Mouse (Mus musculus) midbrain, embryonic 11.5 days (tissue): ENCODE data around the gene Chst12. TPM values are rescaled to one million over a fixed set of nuclear protein-coding genes. Genes with fewer than 3 reads are reported as not detected.
A peak's percentile ranks its signal among the peaks of the same experiment; 100 is the strongest.

Source experiments
- ATAC-seq: fragments of 200-750 bp; cut with Nextera tagmentation; 2 replicates; pipeline ENCODE4 v1.8.0; 2017; ENCODE audit warnings: moderate TSS enrichment, moderate library complexity; ENCODE audit not compliant: low FRiP score
- DNase-seq: peaks from one replicate; pipeline ENCODE4 v3.0.0; 2015; ENCODE audit warnings: low spot score; ENCODE audit errors: missing footprints
- H3K27ac ChIP-seq: fragments of 300-500 bp; sonication (generic); 2 replicates; pipeline ENCODE4 v1.5.1; 2014; ENCODE audit warnings: low read depth, low read length
- H3K27me3 ChIP-seq: fragments of 300-500 bp; sonication (generic); 2 replicates; pipeline ENCODE4 v1.6.1; 2014; ENCODE audit warnings: mild to moderate bottlenecking, low read length, moderate library complexity, mixed read lengths; ENCODE audit not compliant: control insufficient read depth, insufficient read depth
- H3K36me3 ChIP-seq: fragments of 300-500 bp; sonication (generic); 2 replicates; pipeline ENCODE4 v1.6.1; 2014; ENCODE audit warnings: mild to moderate bottlenecking, low read length, moderate library complexity, mixed read lengths; ENCODE audit not compliant: control insufficient read depth, insufficient read depth
- H3K4me1 ChIP-seq: fragments of 300-500 bp; sonication (generic); 2 replicates; pipeline ENCODE4 v1.6.1; 2014; ENCODE audit warnings: low read length; ENCODE audit not compliant: control insufficient read depth, insufficient read depth
- H3K4me2 ChIP-seq: fragments of 300-500 bp; sonication (generic); 2 replicates; pipeline ENCODE4 v1.6.1; 2014; ENCODE audit warnings: mild to moderate bottlenecking, moderate library complexity
- H3K4me3 ChIP-seq: fragments of 300-500 bp; sonication (generic); 2 replicates; pipeline ENCODE4 v1.5.1; 2014; ENCODE audit warnings: low read depth, low read length
- H3K9ac ChIP-seq: fragments of 300-500 bp; sonication (generic); 2 replicates; pipeline ENCODE4 v1.6.1; 2014; ENCODE audit warnings: low read length
- H3K9me3 ChIP-seq: fragments of 300-500 bp; sonication (generic); 2 replicates; pipeline ENCODE4 v1.6.1; 2016; ENCODE audit warnings: low read length; ENCODE audit not compliant: control insufficient read depth
- WGBS: fragments of 180-500 bp; shearing (Covaris S2); extraction: QIAGEN DNeasy Blood & Tissue Kit; methylation state at CpG from one replicate; pipeline ENCODE4 v1.1.7; 2014; 5-methylcytosine and 5-hydroxymethylcytosine counted together
- polyA plus RNA-seq: library from polyadenylated mRNA; unstranded; fragments of >200 nt; fragmentation: Nextera tagmentation; extraction: Ambion mirVana; gene quantifications from 2 replicates; pipeline ENCODE4 v1.2.1, GENCODE M21; 2014

The Chst12 gene
- polyA plus RNA-seq, 1 experiment from 2014 or later = 9.1 TPM

- Histone ChIP-seq H3K36me3 (no peaks in the 10 kb centered on the region), H3K4me3 (no peak overlapping the region), H3K27me3 (no peaks in the 10 kb centered on the region), H3K4me1 (peaks cover 6% of the 10 kb centered on the region; the same call in 1 of the 2 replicates), H3K27ac (no peak overlapping the region), H3K4me2 (no peak overlapping the region), H3K9ac (no peak overlapping the region), H3K9me3 (0 out of 2 replicates have a peak, but pooled peaks cover 2% of the 10 kb centered on the region)
- DNase-seq (peak; percentile 71), ATAC-seq (no peak)
- 67% methylated on average over 6 of the region's 6 CpGs for WGBS
Measured at GRCm38 (mm10) chr5:140545651-140546050, 40.3 kb downstream of the Chst12 start.

- Histone ChIP-seq H3K9me3 (0 out of 2 replicates have a peak, but pooled peaks cover 2% of the 10 kb centered on the region), H3K36me3 (no peaks in the 10 kb centered on the region), H3K27ac (no peak overlapping the region), H3K9ac (no peak overlapping the region), H3K4me2 (no peak overlapping the region), H3K4me3 (no peak overlapping the region), H3K4me1 (peaks cover 6% of the 10 kb centered on the region; the same call in 1 of the 2 replicates), H3K27me3 (no peaks in the 10 kb centered on the region)
- ATAC-seq = no peak
- WGBS = 84% methylated on average over 19 of the region's 19 CpGs
- no peak for DNase-seq
Measured at GRCm38 (mm10) chr5:140546332-140546731, 41.0 kb downstream of the Chst12 start.

- H3K9me3 ChIP-seq = 0 out of 2 replicates have a peak, but pooled peaks cover 2% of the 10 kb centered on the region
- 18% methylated on average over 17 of the region's 17 CpGs for whole genome bisulfite sequencing
- peak overlapping the region; percentile 32 for H3K4me2 ChIP-seq
- ATAC-seq = peak; percentile 92
- DNase-seq = peak; percentile 91
- H3K4me3 ChIP-seq = no peak overlapping the region
- H3K27me3 ChIP-seq = no peaks in the 10 kb centered on the region
- H3K36me3 ChIP-seq = no peaks in the 10 kb centered on the region
- peaks cover 6% of the 10 kb centered on the region; the same call in 1 of the 2 replicates for H3K4me1 ChIP-seq
- peak overlapping the region; percentile 80 for H3K27ac ChIP-seq
- peak overlapping the region; percentile 40 for H3K9ac ChIP-seq
Measured at GRCm38 (mm10) chr5:140549306-140550047, 44.1 kb downstream of the Chst12 start.

GRCm38 (mm10) chr5:140553719-140554118 is 48.4 kb downstream of the Chst12 start:
- ATAC-seq (no peak), DNase-seq (no peak)
- H3K4me2 ChIP-seq = no peak overlapping the region
- H3K36me3 ChIP-seq = no peaks in the 10 kb centered on the region
- H3K9ac ChIP-seq = no peak overlapping the region
- no peak overlapping the region for H3K27ac ChIP-seq
- no peaks in the 10 kb centered on the region for H3K27me3 ChIP-seq
- 90% methylated on average over 7 of the region's 7 CpGs for WGBS
- peaks cover 8% of the 10 kb centered on the region; the same call in 1 of the 2 replicates for H3K4me1 ChIP-seq
- no peaks in the 10 kb centered on the region for H3K9me3 ChIP-seq
- H3K4me3 ChIP-seq = no peak overlapping the region

GRCm38 (mm10) chr5:140556859-140557258 is 51.5 kb downstream of the Chst12 start:
- WGBS = 55% methylated on average over 3 of the region's 3 CpGs
- ATAC-seq = no peak
- no peaks in the 10 kb centered on the region for H3K27me3 ChIP-seq

GRCm38 (mm10) chr5:140562601-140563000 is 57.3 kb downstream of the Chst12 start:
- H3K4me1 ChIP-seq = peaks cover 18% of the 10 kb centered on the region
- WGBS = 78% methylated on average over 9 of the region's 9 CpGs
- no peaks in the 10 kb centered on the region for H3K9me3 ChIP-seq
- H3K9ac ChIP-seq = no peak overlapping the region
- ATAC-seq (no peak), DNase-seq (no peak)
- H3K36me3 ChIP-seq = no peaks in the 10 kb centered on the region
- no peak overlapping the region for H3K4me3 ChIP-seq
- no peaks in the 10 kb centered on the region for H3K27me3 ChIP-seq
- H3K27ac ChIP-seq = no peak overlapping the region
- H3K4me2 ChIP-seq = no peak overlapping the region

More at GRCm38 (mm10) chr5:140556859-140557258, 51.5 kb downstream of the Chst12 start:
- Histone ChIP-seq H3K4me2 (no peak overlapping the region), H3K9ac (no peak overlapping the region), H3K36me3 (no peaks in the 10 kb centered on the region), H3K4me1 (0 out of 2 replicates have a peak, but pooled peaks cover 2% of the 10 kb centered on the region), H3K9me3 (no peaks in the 10 kb centered on the region), H3K27ac (no peak overlapping the region), H3K4me3 (no peak overlapping the region)
- peak; percentile 83 for DNase-seq

- Histone ChIP-seq H3K9ac (peak within 1 kb of the TSS; percentile 36; the same call in 1 of the 2 replicates), H3K4me1 (peaks cover 18% of the 10 kb centered on the region), H3K27me3 (no peaks in the 10 kb centered on the region), H3K27ac (no peak within 1 kb of the TSS; the same call in 1 of the 2 replicates), H3K4me3 (no peak within 1 kb of the TSS), H3K36me3 (no peaks in the 10 kb centered on the region), H3K9me3 (no peaks in the 10 kb centered on the region), H3K4me2 (no peak within 1 kb of the TSS)
- 78% methylated on average over 4 of the region's 4 CpGs for WGBS
- ATAC-seq (peak; percentile 12), DNase-seq (no peak)
Measured at GRCm38 (mm10) chr5:140564896-140565295, 59.5 kb downstream of the Chst12 start, which contains the start of gene Grifin. Gene Grifin, minus strand, starts transcription at chr5:140565071.

GRCm38 (mm10) chr5:140565451-140565850 is 60.1 kb downstream of the Chst12 start:
- no peak overlapping the region for H3K4me3 ChIP-seq
- H3K27ac ChIP-seq = no peak overlapping the region; the same call in 1 of the 2 replicates
- H3K4me1 ChIP-seq = peaks cover 18% of the 10 kb centered on the region

GRCm38 (mm10) chr5:140565856-140566255 is 60.5 kb downstream of the Chst12 start:
- no peak overlapping the region; the same call in 1 of the 2 replicates for H3K27ac ChIP-seq
- ATAC-seq (peak; percentile 26), DNase-seq (peak; percentile 93)
- H3K9me3 ChIP-seq = no peaks in the 10 kb centered on the region
- H3K4me2 ChIP-seq = no peak overlapping the region
- H3K4me3 ChIP-seq = no peak overlapping the region
- peaks cover 18% of the 10 kb centered on the region for H3K4me1 ChIP-seq
- peak overlapping the region; percentile 36; the same call in 1 of the 2 replicates for H3K9ac ChIP-seq
- 53% methylated on average over 6 of the region's 6 CpGs for WGBS
- no peaks in the 10 kb centered on the region for H3K36me3 ChIP-seq
- H3K27me3 ChIP-seq = no peaks in the 10 kb centered on the region

More at GRCm38 (mm10) chr5:140565451-140565850, 60.1 kb downstream of the Chst12 start:
- Histone ChIP-seq H3K36me3 (no peaks in the 10 kb centered on the region), H3K4me2 (no peak overlapping the region), H3K9ac (peak overlapping the region; percentile 36; the same call in 1 of the 2 replicates), H3K27me3 (no peaks in the 10 kb centered on the region), H3K9me3 (no peaks in the 10 kb centered on the region)
- ATAC-seq = peak; percentile 56
- DNase-seq = no peak
- WGBS = 16% methylated on average over 5 of the region's 5 CpGs
